Mouse (Mus musculus) inflammation-experienced regulatory T-cells, adult 6 months (primary cell): ENCODE results near the gene 4833427G06Rik. TPM values are rescaled to one million over a fixed set of nuclear protein-coding genes. Genes with fewer than 3 reads are reported as not detected.
"Not testable (repeated sequence)": the region's sequence is repeated elsewhere in the genome, so short reads cannot be mapped to it uniquely, and the experiment has no call there.

ENCODE experiments used
- ATAC-seq: one replicate; pipeline ENCODE4 v1.8.0; 2017
- polyA plus RNA-seq, 3 experiments: library from polyadenylated mRNA; unstranded; fragments of 100-300 nt; shearing (Covaris generic); gene quantifications; one replicate each; pipeline ENCODE4 v1.2.1; 2017

The 4833427G06Rik gene
- not detected for polyA plus RNA-seq

DNA sequence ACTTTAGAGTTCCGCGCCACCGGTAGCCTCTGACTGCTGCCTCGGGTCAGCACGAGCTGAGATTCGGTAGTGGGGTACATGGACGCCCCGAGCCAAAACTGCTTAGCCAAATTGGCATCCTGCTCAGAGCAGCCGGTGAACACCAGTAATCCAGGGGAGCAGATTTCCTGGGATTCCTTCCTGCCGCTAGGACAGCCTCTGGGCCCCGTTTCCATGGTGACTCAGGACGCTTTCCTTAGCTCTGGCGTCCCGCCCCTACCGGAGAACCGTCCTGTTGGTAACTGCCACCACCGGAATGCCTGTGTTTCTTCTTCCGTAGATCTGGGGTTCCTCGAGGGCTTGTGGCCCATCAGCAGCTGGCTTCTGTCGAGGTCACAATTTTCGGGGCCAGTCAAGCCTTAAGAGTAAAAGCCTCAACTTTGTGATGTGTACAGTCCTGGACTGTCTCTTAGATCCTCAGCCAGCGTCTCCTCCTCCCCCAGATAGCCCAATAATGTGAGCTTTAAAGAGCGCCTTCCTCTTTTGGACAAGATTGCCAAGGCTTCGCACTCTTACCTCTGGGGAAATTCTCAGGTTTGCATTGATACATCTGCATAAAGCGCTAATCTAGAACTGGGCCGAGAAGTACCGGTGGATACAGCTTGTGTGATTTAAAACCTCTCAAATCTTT is at the start of gene 4833427G06Rik:
TSS of gene 4833427G06Rik (minus strand) at position 323 of the 670 bp plus-strand sequence.
- no peak for ATAC-seq

DNA sequence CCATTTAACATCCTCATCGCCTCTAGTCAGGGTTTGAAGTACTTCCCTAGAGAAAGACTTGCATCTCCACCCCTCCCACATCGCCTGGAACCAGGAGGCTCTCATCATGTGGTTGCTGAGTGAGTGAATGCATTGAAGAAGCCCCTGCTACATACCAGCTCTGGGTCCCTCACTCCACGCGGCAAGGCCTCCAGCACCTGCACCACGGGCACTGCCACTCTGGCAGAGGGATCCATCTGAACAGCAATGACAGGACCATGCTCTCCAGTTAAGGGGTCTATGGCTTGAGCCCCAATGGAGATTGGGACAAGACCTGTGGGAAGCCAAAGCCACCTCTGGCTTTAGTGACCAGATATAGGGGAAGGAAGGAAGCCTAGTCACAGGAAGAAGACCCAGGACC is 45.4 kb upstream of the 4833427G06Rik start:
- ATAC-seq, result no peak

GRCm38 (mm10) chr9:51146496-51146895 is 44.6 kb upstream of the 4833427G06Rik start:
- no peak for ATAC-seq

- no peak for ATAC-seq
These were observed 42.3 kb upstream of the 4833427G06Rik start for GRCm38 (mm10) chr9:51144218-51144617.

DNA sequence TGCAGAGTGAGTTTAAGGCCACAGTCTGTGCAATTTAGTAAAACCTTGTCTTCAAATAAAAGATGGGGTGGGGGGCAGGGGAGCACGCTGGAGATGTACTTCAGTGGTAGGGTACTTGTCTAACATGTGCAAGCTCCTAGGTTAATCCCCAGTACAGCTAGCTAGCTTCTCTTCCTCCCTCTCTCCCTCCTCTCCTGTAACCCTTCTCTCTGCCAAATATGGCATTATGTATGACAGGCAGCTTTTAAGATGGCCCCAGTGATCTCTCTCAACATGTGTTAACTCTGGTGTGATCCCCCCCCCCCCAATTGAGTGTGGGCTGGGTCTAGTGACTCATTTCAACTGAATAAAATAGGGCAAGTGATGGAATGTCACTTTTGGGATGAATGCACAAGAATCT is 41.6 kb upstream of the 4833427G06Rik start:
- ATAC-seq, result no peak

DNA sequence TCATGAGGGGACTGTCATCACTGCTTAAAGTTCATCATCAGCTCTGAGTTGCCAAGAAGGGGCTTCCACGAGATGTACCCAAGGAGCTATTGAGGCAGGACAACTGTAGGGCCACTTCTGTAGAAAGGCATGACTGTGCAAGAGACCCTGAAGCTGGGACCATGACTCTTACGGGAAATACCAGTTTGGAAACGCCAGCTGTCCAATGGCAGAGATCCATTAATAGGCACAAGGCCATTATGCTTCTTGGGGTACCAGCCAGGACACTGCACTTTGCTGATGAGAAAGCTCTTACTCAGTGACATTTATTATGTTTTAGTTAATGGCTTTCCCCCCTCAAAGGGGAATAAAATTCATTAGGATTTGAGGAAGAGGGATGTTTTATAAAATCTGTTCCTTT is 38.8 kb upstream of the 4833427G06Rik start:
- ATAC-seq, result no peak

GRCm38 (mm10) chr9:51139401-51139800 is 37.5 kb upstream of the 4833427G06Rik start:
- ATAC-seq, result not testable (repeated sequence)

DNA sequence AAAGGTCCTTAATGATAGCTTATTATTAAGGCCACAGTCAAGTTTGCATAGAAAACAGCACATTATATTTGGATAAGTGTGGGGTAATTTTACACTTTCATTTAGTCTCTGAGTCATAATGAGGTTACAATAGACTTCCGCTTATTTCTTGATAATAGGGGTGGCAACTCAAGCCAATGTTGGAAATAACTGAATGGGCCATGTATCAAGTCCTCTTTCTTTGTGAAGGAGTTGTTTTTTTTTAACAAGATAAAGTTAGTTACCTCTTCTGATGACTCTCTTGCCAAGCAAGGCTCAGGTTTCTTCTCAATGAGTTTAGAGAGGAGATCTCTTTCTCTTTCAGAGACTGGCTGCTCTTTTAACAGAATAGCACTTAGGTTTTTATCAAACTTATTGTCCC is 36.4 kb upstream of the 4833427G06Rik start:
- no peak for ATAC-seq

DNA sequence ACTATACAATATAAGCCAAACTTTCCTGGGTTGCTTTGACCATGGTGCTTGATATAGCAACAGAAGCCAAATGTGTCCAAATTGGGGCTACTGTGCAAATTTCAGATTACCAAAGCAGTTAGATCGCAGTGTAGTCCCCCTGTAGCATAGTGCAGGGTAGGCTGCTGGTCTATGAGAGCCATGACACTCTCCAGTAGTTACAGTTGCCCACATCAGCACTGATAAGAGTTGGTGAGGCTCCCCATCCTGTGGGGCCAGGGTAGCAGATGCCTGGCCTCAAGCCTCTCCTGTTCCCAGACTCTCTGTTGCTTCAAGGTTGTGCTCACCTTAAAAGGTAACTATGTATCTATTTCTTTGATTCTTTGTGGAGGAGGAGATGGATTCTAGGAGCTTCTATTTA is 36.0 kb upstream of the 4833427G06Rik start:
- no peak for ATAC-seq

DNA sequence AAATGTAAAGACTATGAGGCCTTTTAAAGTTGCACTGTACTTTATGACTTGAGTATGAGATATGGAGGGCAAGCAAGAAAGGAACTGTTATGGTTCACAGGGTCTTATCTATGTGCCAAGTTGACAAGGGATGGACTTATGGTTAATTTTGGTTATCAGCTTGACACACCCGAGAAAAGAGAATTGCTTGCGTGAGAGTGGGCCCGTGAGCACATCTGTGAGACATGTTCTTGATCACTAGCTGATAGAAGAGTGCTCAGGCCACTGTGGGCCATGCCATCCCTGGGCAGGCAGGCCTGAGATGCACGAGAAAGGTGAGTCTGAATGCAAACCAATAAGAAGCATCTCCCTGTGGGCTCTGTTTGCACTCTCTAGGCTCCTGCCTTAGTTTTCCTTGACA is 35.6 kb upstream of the 4833427G06Rik start:
- no peak for ATAC-seq

DNA sequence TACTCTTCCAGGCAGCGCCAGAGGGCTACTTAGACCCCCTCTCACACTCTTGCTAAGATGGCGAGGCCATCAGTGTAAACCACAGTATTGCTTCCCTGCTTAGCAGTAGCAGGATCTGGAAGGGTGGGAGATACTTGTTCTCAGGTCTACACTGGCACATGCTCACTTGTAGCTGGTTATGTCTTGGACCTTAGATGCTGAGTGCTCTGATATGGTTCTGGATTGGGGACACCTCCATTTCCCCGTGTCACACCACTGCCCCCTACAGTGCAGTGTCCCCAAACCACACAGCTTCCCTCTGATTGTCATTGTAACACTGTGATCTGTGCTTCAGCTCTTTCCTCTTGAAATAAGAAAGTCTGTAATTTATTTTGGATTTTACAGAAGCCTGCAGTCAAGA is 35.1 kb upstream of the 4833427G06Rik start:
- ATAC-seq, result no peak

DNA sequence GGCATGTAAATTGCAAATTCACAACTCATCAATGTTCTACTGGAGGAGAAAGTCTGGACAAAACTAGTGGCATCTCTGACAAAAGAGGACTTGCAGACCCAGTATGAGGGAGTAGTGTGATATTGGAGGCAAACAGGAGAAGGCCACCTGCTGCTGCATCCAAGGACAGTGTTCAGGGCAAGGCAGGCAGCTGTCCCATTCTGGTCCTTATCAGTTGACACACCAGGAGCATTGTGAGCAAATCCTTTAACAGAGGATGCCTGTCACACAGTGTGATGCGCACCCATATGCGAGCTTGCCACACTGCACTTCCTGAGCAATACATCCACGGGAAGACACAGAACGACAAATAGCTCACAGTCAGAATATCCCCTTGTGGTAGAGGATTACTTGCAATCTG is 12.9 kb upstream of the 4833427G06Rik start:
- no peak for ATAC-seq

- ATAC-seq, result no peak
These were observed 3.9 kb upstream of the 4833427G06Rik start for GRCm38 (mm10) chr9:51105751-51106150.

DNA sequence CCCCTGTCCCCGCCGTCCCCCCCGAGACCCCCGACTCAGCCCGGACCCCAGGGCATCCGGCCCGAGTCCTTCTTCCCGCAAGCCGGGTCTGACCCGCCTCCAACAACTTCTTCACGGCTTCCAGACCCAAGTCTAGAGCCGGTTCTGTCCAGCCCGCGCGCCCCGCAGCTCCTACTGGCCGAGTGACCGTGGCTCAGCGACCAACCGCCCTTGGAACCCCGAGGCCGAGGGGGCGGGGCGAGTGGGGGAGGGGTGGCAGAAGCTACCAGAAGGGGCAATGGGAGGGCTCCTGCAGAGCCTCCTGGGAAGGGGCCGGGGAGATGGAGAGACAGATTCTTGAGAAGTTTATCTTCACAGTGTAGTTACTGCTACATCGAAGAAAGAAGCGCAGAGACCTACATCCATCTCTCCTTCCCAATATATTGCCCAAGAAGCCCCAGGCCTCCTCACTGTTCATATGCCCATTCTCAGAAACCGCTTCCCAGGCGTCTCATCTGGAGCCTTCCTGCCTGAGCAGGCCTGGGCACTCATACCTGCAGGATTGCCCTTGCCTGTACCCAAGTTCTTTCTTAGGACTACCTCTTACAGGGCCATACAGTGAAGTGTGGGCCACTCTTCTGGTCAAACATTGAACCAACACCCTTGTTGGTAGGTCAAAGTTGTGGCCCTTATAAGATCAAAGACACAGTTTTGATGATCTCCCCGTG is 2.1 kb upstream of the 4833427G06Rik start:
- no peak for ATAC-seq

DNA sequence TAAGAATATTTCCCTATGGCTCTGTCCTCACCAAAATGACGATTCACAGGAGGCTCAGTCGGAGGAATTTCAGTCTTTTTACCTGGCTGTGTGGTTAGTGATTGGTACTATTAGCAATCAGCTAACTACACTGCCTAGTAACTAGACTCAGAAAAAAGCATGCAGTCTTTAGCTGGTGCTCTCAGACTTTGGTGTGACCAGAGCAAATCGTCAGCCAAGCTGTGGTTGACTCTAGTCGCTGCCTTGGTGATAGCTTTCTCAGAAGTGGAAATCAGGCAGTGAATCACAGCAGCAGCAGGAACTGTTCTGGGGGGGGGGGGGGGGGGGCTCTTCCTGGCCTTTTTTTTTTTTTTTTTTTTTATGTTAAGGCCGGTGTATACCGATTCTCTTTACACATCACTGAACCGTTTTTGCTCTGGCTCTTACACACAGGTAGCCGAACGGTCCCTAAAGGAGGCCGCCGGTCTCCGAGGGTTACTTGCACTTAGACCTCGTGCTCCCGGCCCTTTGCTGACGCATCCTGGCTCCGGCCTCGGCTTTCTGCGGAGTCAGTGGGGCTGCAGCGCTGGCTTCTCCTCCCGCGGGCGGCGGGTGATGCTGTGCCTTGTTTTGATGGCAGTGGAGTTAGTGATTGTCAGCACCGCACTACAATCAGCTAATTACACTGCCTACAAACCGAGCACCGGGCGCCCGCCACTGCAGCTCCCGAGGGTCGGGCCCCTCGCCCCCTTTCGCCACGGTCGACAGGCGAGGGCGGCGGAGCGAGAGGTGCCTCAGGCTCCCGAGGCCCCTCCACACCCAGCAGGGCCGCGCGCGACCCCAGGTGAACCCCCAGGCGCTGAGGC is 1.3 kb upstream of the 4833427G06Rik start:
- ATAC-seq, result no peak

DNA sequence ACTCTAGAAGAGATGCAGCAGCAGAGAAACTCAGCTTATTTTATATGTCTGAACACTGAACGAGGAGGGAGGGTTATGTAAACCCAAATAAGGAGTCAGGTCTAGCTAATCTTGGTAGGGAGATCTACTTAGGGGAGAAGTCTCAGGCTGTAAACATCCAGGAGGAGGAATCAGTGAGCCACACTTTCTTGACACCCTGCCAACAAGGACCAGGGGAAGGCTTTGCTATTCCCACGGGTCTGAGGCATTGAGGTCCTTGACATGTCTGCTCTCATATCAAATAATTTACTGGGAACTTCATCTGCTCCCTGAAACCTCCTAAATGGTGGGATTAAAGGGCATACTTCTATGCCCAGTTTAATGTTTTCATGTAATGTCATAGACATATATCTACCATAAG is 5.6 kb downstream of the 4833427G06Rik start:
- ATAC-seq, result no peak

GRCm38 (mm10) chr9:51093697-51094096 is 8.2 kb downstream of the 4833427G06Rik start:
- ATAC-seq, result no peak

- ATAC-seq, result no peak
These were observed 20.3 kb downstream of the 4833427G06Rik start for GRCm38 (mm10) chr9:51081614-51082013.

DNA sequence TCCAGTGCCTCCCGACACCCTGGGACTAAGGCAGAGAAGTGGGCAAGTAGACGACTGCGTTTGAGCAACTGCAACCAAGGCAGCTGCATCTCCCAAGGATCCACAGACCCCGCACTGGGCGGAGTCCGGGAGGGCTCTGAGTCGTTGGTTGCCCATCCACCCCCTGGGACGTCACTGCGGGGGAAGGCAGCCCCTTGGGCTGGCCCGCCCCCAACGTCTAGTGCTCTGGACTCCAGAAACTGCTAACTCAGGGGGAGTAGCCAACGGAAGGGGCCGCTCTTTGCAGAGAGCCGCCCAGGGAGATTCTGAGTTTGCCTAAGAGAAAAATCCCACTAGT is 24.9 kb downstream of the 4833427G06Rik start, which contains the start of gene Layn:
TSS of gene Layn (minus strand) at position 116 of the 337 bp plus-strand sequence.
- ATAC-seq, result no peak

DNA sequence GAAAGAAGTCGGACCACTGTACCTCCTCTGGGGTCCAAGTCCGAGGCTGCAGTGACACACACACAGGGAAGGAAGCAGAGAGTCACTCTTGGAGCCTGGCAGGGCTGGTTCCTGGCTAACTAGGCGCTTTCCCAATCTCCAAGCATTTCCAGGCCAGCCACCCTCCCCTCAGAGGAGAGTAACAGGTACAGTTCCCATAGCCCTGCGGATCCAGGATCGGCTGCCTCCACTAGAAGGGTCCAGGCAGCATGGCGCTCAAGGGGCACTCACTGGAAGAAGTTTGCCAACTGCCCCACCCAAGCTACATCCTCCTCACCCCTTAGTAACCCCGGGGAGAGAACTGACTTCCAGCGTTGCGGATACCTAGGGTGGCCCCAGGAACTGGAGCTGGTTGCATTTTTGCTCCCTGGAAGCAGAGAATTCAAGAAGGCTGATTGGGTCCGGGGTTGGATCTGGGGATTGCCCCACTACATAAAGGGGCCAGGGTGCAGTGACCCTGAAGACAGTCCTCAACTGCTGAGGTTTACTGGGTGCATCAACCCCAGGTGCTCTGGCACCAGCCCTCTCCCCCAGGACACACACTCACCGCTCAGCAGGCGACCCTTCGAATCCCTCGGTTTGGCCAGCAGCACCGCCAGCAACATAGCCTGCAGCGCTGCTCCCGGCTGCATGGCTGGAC is 25.4 kb downstream of the 4833427G06Rik start:
- ATAC-seq, result no peak

- no peak for ATAC-seq
These were observed 26.1 kb downstream of the 4833427G06Rik start for GRCm38 (mm10) chr9:51075780-51076179.

DNA sequence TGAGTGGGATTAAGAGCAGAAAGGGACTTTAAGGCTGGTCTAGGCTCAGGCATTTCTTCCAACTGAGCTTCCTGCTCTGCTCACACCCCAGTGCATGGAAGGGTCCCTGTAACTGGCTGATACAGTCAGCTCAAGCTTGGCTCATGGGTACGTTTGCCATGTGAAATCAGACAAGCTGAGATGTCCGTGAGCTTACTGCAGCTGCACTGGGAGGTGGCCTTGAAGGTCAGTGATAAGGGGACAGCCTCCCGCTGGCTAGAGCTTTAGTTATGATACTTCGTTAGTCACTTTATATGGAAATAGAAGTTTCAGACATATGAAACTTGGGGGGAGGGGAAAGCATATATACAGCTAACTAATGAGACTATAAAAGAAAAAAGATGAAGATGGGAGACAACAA is 31.1 kb downstream of the 4833427G06Rik start:
- ATAC-seq, result no peak

DNA sequence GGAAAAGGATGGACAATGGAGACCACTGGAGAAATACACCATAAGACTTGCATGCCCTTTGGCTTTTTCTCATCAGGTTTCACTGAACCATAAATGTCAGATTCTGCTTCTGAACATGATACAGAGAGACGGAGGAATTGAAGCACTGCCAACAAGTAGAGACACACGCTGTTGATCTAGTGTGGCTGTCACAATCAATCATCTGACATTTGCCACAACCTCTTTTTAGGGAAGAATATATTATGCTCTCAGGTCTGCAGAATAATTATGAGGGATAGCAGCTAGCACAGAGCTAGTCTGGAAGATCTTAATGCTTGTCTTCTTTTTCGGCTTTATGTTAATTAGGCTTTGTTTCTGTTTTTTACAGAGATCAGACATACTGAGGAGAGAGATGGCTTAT is 33.7 kb downstream of the 4833427G06Rik start:
- no peak for ATAC-seq
